Mouse (Mus musculus): ENCODE measurements around the gene Smtn.
A peak's percentile ranks its signal among the peaks of the same experiment; 100 is the strongest.

DNA sequence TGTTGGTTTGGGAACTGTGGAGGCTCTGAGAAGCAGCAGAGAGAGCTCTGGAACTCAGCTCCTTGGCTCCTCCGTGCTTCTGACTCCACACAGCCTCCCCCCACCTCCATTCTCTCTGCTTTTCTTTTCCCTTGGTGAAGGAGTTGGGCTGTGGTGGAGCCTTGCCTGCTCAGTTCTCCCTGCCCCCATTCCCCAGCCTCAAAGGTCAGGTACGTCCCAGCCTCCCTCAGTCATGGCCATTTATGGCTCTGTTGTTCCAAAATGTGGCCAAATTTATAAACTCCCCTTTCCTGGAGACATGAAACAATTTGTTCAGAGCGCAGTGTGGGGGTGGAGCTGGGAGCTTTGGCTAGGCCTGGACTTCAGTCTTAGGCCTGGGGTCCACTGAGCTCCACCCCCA is 34.8 kb upstream of the Smtn start:
- TF ChIP-seq POLR2A (IDR thresholded peaks at IDR 0.05; ENCODE audit: low read depth, low read length) (peak; percentile 12; the same call in 1 of the 2 replicates), CTCF (IDR thresholded peaks at IDR 0.05; ENCODE audit: extremely low read depth, insufficient read length, insufficient replicate concordance, low read depth, low read length) (no peak)
